Mouse (Mus musculus): ENCODE results near the gene Ipo4. TPM values are rescaled to one million over a fixed set of nuclear protein-coding genes. Genes with fewer than 3 reads are reported as not detected.

Ipo4 gene
- polyA plus RNA-seq, 1 experiment, result not detected

DNA sequence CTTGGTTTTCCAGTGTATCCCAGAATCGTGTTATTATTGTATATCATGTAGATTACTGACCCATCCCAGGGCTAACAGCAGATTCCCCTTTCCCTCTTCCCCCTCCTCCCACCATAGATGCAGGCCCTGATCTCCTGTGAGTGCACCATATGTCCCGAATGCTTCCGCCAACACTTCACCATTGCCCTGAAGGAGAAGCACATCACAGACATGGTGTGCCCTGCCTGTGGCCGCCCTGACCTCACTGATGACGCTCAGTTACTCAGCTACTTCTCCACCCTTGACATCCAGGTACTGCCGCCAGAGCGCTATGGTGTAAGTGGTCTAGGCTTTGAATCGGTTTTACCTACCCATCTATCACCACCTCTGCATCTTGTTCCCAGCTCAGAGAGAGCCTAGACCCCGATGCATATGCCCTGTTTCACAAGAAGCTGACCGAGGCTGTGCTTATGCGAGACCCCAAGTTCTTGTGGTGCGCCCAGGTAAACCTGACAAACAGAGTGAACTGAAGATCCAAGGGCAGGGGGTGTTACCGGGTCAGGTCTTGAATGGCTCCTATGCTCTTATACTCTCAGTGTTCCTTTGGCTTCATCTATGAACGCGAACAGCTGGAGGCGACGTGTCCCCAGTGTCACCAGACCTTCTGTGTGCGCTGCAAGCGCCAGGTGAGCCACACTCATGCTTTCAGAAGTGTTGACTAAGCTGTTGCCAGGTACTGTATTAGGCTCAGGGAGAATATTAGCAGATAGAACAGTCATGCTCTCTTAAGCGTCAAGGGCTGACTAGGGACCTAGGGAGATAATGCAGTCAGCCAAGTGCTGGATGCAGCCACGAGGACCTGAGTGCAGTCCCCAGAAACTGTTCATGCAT lies 37.0 kb downstream of the Ipo4 start:
- TF ChIP-seq CTCF (IDR thresholded peaks at IDR 0.05; ENCODE audit: insufficient read depth, low read depth, low read length) (no peak), POLR2A (IDR thresholded peaks at IDR 0.05; ENCODE audit: insufficient read depth, low read depth, low read length) (no peak)
- WGBS, result 95% methylated on average over 21 of the region's 21 CpGs
- no peak overlapping the region for H3K27ac ChIP-seq (ENCODE audit: insufficient read depth, low read depth, low read length)

DNA sequence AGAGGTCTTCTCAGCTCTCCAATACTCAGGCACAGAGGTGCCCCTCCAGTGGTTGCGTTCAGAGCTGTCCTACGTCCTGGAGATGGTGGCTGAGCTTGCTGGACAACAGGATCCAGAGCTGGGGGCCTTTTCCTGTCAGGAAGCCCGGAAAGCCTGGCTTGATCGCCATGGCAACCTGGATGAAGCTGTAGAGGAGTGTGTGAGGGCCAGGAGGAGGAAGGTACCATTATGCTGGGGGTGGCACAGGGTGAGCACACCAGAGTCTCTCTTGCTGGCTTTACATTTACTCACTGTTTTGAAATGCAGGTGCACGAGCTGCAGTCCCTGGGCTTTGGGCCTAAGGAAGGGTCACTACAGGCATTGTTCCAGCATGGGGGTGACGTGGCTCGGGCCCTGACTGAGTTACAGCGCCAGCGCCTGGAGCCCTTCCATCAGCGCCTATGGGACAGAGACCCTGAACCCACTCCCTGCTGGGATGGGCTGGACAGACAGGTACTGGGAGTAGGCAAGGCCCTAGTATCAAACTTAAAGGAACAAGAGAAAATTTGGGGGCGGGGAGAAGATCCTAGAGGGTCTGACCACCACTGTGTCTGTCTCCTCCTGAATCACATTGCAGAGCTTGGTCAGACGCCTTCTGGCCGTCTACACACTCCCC lies 39.6 kb downstream of the Ipo4 start:
- peaks cover 9% of the 10 kb centered on the region; the same call in 1 of the 2 replicates for H3K4me1 ChIP-seq (ENCODE audit: control insufficient read depth, insufficient read depth, low read length)
- TF ChIP-seq CTCF (IDR thresholded peaks at IDR 0.05; ENCODE audit: insufficient read depth, low read depth, low read length) (no peak), POLR2A (IDR thresholded peaks at IDR 0.05; ENCODE audit: insufficient read depth, low read depth, low read length) (no peak)
- H3K27ac ChIP-seq (ENCODE audit: insufficient read depth, low read depth, low read length), result no peak overlapping the region
- no peak overlapping the region for H3K4me3 ChIP-seq (ENCODE audit: insufficient read depth, low read depth, low read length)
- 71% methylated on average over 13 of the region's 13 CpGs for WGBS

More for the DNA sequence above, 37.0 kb downstream of the Ipo4 start:
- Histone ChIP-seq H3K4me3 (ENCODE audit: insufficient read depth, low read depth, low read length) (no peak overlapping the region), H3K4me1 (ENCODE audit: control insufficient read depth, insufficient read depth, low read length) (peaks cover 6% of the 10 kb centered on the region)

DNA sequence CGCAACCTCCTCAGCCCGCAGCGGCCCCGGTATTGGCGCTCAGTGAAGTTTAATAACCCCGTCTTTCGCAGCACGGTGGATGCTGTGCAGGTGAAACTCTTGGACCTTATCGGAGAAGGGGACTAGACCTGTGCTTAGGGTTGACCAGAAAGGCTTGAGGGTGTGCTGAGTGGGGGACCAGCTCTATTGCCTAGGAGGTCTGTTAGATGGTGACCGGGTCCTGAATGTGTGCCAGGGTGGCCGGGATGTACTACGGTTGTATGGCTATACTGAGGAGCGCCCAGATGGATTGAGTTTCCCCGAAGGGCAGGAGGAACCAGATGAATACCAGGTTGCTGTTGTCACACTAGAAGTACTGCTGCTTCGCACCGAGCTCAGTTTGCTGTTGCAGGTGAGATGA lies 43.5 kb downstream of the Ipo4 start:
- Histone ChIP-seq H3K4me3 (ENCODE audit: insufficient read depth, low read depth, low read length) (peak overlapping the region; percentile 69), H3K4me1 (ENCODE audit: control insufficient read depth, insufficient read depth, low read length) (peaks cover 9% of the 10 kb centered on the region; the same call in 1 of the 2 replicates), H3K27ac (ENCODE audit: insufficient read depth, low read depth, low read length) (no peak overlapping the region)
- WGBS, result 2% methylated on average over 16 of the region's 16 CpGs
- TF ChIP-seq POLR2A (IDR thresholded peaks at IDR 0.05; ENCODE audit: insufficient read depth, low read depth, low read length), result no peak
- no peak for TF ChIP-seq CTCF (IDR thresholded peaks at IDR 0.05; ENCODE audit: insufficient read depth, low read depth, low read length)

DNA sequence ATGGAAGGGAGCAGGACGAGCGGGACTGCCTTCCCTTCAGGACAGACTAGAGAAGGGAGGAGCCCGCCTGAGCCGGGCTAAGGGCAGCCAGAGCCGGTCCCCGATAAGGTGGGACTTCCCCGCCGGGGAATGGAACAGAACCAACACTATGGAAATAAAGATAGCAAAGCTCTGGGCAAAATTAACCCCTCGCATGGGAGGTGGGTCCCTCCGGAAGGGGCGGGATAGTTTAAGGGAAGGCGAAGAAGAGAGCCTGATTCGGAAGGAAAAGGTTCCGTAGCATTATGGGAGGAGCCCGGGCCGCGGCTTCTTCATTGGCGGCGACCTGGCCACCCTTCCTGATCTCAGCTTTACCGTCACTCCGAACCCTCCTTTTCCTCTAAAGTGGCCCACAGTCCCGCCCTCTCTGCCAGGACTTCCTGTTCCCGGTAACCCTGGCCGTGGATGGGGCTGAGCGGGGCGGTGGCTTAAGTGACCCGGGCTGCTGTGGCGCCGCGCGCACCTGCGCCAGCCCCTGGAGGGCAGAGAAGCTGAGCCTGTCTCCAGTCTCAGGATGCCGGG lies 44.3 kb downstream of the Ipo4 start, which contains the start of gene Rnf31:
TSS of gene Rnf31 (plus strand) at position 378 of the 561 bp plus-strand sequence.
- peak within 1 kb of the TSS; percentile 72 for H3K27ac ChIP-seq (ENCODE audit: insufficient read depth, low read depth, low read length)
- peaks cover 9% of the 10 kb centered on the region; the same call in 1 of the 2 replicates for H3K4me1 ChIP-seq (ENCODE audit: control insufficient read depth, insufficient read depth, low read length)
- TF ChIP-seq POLR2A (IDR thresholded peaks at IDR 0.05; ENCODE audit: insufficient read depth, low read depth, low read length) (peak; percentile 24; the same call in 1 of the 2 replicates), CTCF (IDR thresholded peaks at IDR 0.05; ENCODE audit: insufficient read depth, low read depth, low read length) (0 out of 2 replicates have a peak, but pooled peaks have one; percentile 12)
- under 1% methylated on average over 33 of the region's 33 CpGs for WGBS
- peak within 1 kb of the TSS; percentile 69 for H3K4me3 ChIP-seq (ENCODE audit: insufficient read depth, low read depth, low read length)

DNA sequence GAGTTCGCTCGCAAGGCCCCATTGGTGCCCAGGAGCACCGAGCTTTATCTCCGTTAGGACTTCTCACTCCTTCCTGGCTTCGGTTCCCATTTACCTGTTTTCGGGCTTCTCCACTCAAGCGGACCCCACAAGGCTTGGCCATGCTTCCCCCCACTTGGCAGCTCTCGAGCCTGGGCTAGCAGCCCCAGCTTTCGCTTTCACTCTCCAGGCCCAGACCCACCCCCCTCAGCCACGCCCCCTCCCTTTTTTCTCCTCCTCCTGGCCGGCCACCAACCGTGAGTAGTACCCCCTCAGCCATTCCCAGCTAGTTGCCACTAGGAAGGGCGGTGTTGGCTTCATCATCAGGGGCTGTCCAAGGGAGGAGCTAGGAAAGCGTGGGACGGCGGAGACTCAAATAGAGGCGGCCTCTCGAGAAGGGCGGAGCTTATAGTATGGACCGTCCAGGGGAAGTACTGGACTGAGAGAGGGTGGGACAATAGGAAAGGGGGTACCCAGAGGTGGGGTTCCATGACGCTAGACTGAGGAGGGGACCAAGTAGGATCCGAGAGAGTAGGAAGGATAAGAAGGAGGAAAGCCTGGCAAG lies 44.9 kb downstream of the Ipo4 start, which contains the start of gene Psme2:
TSS of gene Psme2 (minus strand) at position 366 of the 583 bp plus-strand sequence.
- H3K4me3 ChIP-seq (ENCODE audit: insufficient read depth, low read depth, low read length), result peak within 1 kb of the TSS; percentile 69
- under 1% methylated on average over 22 of the region's 22 CpGs for WGBS
- peak within 1 kb of the TSS; percentile 72 for H3K27ac ChIP-seq (ENCODE audit: insufficient read depth, low read depth, low read length)
- peaks cover 9% of the 10 kb centered on the region; the same call in 1 of the 2 replicates for H3K4me1 ChIP-seq (ENCODE audit: control insufficient read depth, insufficient read depth, low read length)
- TF ChIP-seq CTCF (IDR thresholded peaks at IDR 0.05; ENCODE audit: insufficient read depth, low read depth, low read length), result no peak
- TF ChIP-seq POLR2A (IDR thresholded peaks at IDR 0.05; ENCODE audit: insufficient read depth, low read depth, low read length), result no peak; the same call in 1 of the 2 replicates

DNA sequence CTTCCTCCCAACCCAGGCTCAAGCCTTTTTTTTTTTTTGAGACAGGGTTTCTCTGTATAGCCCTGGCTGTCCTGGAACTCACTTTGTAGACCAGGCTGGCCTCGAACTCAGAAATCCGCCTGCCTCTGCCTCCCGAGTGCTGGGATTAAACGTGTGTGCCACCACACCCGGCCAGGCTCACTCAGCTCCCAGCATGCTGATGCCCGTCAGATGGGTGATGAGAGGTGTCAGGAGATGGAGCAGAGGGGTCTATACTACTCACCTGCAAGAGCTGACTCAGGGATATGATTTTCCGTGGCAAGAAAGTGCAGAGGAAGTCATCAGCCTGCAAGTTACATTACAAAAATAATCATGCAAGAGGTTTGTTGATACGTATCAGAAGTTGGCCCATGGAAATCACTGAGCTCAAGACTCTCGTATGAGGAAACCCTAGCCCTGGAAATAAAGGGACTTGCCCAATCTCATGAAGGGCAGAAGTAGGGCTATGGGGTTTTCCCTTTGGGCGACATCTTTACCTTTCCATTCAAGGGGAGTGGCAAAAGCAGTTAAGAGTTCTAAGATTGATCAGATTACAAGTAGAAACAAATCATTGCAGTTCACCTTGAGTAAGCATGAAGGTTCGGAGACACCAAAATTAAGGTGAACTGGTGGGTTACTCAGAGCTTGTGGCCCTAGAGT lies 45.8 kb downstream of the Ipo4 start:
- Histone ChIP-seq H3K4me1 (ENCODE audit: control insufficient read depth, insufficient read depth, low read length) (peaks cover 13% of the 10 kb centered on the region), H3K4me3 (ENCODE audit: insufficient read depth, low read depth, low read length) (no peak overlapping the region; the same call in 1 of the 2 replicates), H3K27ac (ENCODE audit: insufficient read depth, low read depth, low read length) (no peak overlapping the region)
- 86% methylated on average over 11 of the region's 11 CpGs for whole genome bisulfite sequencing
- TF ChIP-seq POLR2A (IDR thresholded peaks at IDR 0.05; ENCODE audit: insufficient read depth, low read depth, low read length) (no peak), CTCF (IDR thresholded peaks at IDR 0.05; ENCODE audit: insufficient read depth, low read depth, low read length) (no peak)

DNA sequence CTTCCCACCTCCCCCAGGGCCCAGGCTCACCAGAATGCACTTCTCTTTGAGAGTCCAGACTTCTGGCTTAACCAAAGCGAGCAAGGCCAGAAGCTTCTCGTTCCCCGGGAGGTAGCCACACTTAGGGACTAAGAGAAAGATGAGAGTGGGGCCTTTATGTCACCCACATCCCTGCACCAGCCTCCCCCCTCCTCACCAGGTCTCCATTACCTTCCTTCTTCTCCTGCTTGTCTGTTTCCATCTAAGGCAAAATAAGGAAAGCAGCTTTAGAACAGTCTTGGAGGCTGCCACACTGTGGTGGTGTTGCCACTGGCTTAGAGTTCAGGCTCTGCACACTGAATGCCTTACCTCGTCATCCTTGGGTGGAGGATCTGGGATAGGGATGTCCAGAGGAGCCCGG lies 46.5 kb downstream of the Ipo4 start:
- Histone ChIP-seq H3K4me1 (ENCODE audit: control insufficient read depth, insufficient read depth, low read length) (peaks cover 12% of the 10 kb centered on the region), H3K4me3 (ENCODE audit: insufficient read depth, low read depth, low read length) (no peak overlapping the region), H3K27ac (ENCODE audit: insufficient read depth, low read depth, low read length) (no peak overlapping the region)
- WGBS, result 86% methylated on average over 5 of the region's 5 CpGs
- TF ChIP-seq CTCF (IDR thresholded peaks at IDR 0.05; ENCODE audit: insufficient read depth, low read depth, low read length) (no peak), POLR2A (IDR thresholded peaks at IDR 0.05; ENCODE audit: insufficient read depth, low read depth, low read length) (no peak)

DNA sequence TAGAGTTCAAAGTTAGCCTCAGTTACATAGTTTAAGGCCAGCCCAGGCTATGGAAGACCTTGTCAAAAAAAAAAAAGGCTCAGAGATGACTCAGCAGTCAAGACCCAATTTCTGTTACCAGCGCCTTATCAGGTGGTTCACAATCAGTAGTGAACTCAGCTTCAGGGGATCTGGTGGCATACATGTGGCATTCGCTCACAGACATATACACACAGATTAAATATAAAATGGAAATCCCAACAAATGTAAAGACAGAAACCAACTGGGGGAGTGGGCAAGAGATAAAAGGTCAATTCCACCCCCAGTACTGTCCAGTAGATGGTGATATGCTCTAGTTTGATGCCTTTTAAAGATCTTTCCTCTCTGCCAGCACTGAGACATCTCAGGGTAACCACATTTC lies 49.6 kb downstream of the Ipo4 start:
- WGBS, result 96% methylated on average over 2 of the region's 2 CpGs
- Histone ChIP-seq H3K27ac (ENCODE audit: insufficient read depth, low read depth, low read length) (no peak overlapping the region), H3K4me1 (ENCODE audit: control insufficient read depth, insufficient read depth, low read length) (peaks cover 3% of the 10 kb centered on the region), H3K4me3 (ENCODE audit: insufficient read depth, low read depth, low read length) (no peak overlapping the region)
- TF ChIP-seq POLR2A (IDR thresholded peaks at IDR 0.05; ENCODE audit: insufficient read depth, low read depth, low read length) (no peak), CTCF (IDR thresholded peaks at IDR 0.05; ENCODE audit: insufficient read depth, low read depth, low read length) (no peak)

All from olfactory bulb, adult 2 months (tissue).